Mouse (Mus musculus) B cell, adult 2 months (primary cell): ENCODE measurements at regions not wholly inside any gene's neighbourhood (a gene's known extent, or its start where the extent isn't known, plus 50 kb on each side); places are given as distances from the start of the nearest gene placed in this dataset.

Experiments
- DNase-seq, 2 experiments: peaks; one replicate each; pipeline ENCODE4 v3.0.0; 2022

DNA sequence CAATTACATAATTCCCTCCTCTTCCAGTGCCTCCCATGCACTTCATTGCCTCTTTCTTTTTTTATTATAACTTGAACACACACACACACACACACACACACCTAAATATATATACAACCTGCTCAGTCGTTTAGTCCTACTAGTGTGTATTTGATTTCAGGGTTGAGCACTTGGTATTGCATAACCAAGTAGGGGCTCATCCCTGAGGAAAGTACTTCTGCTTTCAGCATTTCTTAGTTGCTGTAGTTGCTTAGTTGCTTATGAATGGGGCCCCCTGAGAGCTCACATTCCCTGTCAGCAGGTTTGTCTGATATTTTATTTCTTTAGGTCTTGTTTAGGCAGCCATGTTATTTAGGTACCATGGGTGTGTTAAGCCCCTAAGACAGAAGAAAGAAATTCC, 271.3 kb upstream of the Cdyl start:
- DNase-seq: no peak

DNA sequence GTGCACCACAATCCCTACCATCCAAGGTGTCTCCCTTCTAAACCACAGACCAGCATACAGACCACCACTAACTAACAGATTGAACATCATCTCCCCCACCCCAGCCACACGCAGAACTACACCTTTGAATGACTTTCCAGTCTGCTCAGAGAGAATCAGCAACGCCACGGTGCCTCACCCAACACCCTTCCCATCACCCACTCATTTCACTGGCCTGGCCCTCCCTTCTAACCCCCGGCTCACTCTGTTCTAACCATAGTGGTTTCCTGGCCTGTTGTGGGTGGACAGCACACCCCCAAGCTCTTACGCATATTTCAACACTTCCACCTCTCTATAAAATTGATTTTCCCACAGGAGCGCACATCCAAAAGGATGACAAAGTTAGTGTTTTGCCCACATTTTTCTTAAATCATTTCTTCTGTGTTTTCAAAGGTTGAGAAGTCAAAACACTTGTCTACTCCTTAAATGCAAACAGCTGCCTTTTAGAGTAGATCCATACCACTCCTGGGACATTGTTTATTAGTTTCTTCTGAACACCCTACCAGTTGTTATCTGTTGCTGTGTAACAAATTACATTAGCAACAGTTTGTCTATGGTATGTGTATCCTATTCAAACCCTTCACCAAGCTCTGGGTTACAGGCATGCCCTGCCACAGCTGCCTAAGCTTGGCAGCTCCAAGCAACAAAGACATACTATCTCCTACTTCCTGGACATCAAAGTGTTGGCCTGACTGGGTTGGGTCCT, 269.7 kb upstream of the Cdyl start:
- no peak for DNase-seq

DNA sequence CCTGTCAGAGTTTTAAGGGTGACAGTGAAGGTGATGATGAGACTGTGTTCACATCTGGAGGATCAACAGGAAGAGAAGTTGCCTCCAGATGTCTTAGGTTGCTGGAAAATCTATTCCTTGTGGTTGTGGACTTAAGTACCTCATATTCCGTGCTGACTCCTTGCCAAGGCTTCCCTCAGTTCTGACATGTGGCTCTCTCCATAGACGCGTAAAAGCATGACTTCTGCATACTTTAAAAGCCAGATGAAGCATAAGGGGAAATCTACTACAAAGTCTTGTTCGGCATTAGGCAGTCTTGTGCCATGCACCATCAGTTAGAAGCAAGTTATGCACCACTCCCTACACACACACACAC, 269.1 kb upstream of the Cdyl start:
- DNase-seq: no peak

DNA sequence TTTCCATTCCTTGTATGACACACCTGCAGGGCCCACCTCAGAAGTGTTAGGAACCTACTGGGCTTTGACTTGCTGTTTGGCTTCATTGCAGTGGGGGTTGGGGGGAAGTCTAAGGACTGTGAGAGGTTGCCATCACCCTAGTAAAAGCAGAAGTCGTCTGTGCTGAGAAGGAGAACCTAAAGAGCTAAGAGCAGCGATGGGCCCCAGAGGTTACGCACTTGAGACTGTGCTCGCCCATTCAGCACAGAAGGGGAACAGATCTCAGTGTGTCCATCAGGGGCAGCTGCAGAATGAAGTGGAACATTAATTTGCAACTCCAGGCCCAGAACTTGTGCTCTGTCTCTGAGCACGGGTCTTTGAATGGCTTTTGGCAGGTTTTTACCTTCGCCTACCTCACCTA, 267.5 kb upstream of the Cdyl start:
- DNase-seq: no peak

DNA sequence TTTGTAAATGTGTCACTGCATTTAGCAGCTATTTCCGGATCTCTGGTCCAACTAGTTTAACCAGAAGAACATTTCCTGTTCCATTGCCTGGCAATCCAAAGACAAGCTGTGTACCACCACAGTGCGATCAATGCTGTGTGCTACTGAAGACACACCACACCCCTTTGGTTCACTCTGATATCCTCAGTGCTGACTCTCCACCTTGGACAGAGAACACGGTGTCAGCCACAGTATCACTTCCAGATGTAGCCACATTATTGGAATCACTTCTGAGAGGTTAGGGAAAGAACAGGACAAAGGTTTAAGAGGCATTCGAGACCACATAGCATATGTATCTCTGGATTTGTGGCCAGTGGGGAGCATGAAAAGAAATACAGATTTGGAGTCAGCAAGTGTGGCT, 264.4 kb upstream of the Cdyl start:
- no peak for DNase-seq

DNA sequence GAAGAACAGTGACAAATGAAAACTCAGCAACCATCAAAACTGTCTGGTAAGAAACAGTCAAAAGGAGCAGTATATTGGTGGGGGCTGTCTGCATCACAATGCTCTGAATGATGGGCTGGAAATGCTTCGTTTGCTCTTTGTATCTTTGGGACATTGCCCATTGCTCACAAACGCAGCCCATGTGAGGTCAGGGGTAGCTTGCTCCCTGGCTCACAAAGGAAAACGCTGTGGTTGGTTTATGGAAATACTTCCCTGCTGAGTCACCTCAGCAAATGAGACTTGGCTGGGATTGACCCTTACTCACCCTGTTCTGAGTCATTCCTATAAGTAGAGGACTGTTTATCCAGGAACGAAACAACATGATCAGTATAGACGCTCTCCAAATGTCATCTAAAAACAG, 264.0 kb upstream of the Cdyl start:
- no peak for DNase-seq

DNA sequence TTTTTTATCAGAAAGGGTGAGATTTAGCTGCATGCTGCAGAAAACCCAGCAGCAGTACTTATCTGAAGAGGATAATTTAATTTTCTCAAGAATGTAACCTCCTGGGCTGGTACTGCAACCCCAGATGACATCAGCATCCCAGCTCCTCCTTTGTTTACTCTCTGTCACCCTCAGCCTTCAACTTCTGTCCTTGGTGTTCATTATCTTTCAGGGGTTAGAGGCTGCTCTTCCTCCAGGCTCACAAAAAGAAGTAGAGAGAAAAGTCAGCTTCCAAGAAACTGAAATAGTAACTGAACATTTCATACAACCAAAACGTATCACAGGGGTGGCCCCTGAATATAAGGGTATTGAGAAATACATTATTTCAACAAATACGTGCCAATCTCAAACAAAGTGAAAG, 262.5 kb upstream of the Cdyl start:
- DNase-seq: no peak

DNA sequence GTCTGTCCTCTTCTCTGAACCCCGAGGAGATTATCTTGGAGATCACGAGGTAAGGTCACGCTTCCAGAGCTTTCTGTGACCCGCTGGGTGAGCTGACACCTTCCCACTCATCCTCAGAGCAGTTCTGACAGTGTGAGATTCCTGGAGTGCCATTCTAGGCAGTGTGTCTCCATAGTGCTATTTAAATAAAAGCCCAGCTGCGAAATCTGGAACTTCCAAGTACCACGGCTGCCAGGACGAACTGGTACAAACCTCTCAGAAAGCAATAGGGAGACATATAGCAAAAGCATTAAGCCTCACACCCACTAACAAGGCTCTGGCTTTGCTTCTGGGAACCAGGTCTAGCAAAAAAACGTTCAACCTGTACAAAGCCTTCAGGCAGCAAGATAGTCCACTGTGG, 261.4 kb upstream of the Cdyl start:
- no peak for DNase-seq

DNA sequence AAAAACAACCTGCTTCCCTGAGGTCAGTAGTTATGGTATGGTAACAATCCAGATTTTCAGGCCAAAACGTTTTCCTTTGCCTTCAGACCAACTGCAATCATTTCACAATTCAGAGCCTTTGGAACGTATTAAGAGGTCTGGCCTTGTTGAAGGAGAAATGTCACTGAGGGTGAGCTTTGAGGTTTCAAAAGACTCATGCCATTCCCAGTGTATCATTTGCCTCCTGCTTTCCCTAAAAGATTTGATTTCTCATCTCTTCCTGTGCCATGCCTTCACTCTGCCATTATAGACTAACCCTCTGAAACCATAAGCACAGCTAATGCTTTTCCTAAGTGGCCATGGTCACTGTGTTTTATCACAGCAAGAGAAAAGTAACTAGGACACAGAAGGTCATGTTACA, 256.8 kb upstream of the Cdyl start:
- no peak for DNase-seq

DNA sequence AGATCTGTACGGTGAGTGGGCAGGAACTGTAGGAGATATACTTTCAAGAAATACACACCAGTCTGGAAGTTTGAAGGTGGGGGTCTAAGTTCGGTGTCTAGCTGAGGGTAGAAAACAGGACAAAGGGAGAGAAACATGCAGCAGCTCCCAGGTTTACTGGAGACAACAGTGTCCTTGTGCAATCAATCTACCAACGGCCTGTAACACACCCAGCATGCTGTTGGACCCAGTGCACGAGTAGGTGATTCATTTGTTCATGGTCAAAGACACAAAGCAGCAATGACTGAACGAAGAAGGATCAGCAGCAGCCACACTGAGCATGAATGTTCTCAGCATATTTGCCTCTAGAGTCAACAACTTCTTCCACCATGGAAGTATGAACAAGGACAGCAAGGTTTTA, 255.2 kb upstream of the Cdyl start:
- no peak for DNase-seq

DNA sequence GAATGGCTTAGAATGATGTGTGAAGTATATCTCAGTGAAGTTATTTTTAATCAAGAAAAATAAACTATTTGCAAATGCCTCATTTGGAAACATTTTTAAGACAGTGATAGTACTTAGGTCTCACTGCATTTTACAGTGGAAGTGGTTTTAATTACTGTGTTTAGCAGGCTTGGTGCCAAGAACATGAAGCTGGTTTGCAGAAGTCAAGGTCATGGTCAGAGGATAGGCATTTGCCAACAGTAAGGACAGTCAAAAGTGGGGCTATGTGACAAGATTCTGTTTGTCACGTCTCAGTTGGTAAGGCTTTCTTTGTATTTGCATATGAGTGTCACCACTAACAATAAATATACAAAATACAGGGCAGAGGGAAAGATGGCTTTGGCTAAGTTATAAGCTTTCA, 254.2 kb upstream of the Cdyl start:
- DNase-seq: no peak

DNA sequence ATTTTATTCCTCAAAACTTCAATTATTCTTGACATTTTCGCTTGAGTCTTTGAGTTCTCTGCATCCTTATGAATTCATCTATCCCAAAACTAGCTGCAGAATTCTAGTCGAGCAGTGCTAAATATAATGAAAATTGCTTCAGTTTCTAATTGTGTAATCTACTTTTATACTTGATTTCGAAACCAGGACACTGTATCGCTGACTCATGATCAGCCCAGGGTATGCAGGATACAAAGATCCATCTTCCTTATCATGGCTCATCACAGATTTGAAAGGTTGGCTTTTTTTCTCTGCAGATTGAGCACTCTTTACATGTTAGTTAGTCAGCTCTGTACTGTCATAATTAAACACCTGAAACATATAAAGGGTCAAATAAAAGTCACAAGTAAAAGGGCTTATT, 242.1 kb upstream of the Cdyl start:
- no peak for DNase-seq

DNA sequence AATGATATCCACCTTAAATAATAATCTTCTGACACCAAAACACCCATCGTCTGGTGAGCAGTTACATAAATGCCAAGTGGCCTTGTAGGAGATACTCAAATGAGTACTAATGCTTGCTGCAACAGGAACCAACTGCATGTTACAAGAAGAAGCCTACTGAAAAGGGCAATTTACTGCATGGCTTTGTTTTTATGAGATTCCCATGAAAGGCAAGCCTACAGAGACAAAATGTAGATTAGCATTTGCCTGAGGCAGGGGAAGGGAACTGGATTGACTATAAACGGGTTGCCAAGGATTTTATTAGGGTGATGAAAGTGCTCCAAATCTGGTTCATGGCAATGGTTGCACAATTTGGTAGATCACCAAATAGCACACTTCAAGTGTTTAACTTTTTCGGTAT, 239.6 kb upstream of the Cdyl start:
- DNase-seq: no peak

DNA sequence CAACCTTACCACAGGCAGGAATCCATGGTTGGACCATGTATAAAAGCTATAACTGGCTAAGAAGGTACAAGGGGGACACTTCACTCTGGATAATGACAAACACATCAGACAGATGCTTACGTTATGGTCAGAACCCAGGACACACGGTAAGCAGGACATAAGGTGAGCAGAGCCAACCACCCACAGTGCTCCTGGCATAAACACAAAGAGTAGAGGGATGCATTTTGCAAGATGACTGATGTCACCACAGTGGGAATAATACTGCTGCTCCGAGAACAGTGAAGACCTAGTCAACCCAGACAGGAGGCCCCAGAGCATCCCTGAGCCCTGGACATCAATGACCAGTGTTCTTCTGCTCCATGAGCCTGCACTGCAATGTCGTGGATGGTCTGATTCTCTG, 233.6 kb upstream of the Cdyl start:
- no peak for DNase-seq

DNA sequence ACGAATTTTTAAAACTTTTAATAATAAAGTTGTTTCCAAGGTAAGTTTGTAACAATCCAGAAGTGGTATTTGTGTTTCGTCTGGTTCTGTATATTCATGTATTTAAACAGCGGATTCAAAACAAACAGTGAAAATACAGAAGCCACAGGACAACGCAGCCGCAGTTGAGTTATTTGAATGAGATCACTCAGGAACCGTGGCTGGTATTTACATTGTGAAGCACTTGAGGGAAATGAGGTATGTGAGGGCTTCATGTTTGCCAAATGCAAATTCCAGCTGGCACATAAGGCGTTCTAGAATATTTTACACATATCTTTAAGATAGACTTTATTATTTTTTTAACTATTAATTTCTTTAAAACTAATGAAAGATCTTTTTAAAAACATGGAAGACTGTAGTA, 224.5 kb upstream of the Cdyl start:
- DNase-seq: no peak

DNA sequence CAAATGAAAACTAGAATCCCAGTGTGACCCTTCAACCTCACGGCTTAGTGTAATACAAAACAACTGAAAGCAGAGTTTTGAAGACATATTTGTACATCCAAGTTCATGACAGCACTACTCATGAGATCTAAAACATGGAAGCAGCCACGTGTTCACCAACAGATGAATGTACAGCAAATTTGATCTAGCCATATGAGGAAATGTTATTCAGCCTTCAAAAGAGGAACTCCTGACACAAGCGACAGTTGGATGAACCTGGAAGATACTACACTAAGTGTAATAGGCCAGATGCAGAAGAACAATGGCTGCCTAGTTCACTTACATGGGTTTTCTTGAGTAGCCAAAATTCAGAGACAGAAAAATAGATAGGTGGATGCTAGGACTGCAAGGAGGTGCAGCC, 212.0 kb upstream of the Cdyl start:
- DNase-seq: no peak

DNA sequence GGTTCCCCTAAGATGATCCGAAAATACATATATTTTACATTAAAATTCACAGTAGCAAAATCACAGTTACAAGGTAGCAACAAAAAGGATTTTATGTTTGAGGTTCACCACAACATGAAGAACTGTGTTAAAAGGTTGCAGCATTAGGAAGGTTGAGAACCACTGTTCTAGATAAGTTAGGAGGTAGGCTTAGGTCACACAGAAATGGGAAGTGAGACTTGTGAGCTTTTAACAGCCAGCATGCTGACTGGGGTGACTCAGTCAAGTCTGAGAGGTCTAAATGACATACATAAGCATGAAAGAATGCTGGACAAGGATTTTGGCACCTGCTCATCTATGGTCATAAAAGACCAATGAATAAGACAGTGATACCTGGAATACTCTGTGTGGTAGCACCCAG, 207.2 kb upstream of the Cdyl start:
- no peak for DNase-seq

DNA sequence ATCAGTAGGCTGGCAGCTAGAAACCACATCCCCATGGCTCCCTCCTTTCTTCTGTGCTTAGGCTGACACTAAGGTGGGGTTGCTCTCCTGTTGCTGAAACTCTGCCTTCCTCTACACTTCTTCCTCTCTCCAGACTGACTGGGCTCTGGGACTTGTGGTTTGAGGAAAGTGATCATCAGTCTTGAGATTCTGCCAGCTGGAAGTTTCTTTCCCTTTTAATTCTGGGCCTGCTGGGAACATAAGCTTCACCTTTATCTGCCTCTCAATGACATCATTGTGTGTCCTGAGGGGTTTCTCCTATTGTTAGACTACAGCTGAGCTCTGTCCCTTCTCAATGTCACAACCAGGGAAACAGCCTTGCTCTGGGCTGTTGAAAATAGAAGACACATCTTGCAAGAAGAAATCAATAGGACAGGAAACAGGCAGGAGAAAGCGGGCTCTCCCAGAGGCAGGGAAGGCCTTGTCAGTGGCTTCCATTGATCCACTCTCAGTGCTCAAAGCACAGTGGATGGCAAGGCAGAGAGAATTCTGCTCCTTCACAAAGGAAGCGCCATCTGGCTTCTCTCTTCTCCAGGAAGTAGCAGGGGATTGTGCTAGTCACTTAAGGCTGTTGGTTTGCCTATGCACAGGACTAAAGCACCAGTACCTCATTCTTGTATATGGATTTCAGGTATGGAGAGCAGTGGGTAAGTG, 206.3 kb upstream of the Cdyl start:
- DNase-seq: no peak

DNA sequence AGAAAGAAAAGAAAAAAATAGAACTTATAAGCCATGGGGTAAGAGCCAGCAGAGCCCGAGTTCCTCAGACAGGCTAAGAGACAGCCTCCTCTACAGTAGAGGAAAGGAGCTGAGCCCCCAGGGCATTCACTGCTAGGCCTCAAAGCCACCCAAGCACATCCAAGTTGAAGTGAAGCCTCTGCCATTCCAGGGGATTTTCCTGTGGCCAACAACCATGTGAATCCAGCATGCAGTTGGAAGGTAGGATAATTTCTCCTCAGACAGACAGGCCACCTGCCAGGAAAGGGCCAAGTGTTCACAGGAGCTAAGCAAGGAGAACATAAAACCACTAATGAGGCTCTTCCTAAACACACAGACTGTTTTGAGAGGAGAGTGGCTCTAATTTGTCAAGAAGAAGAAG, 199.6 kb upstream of the Cdyl start:
- no peak for DNase-seq

DNA sequence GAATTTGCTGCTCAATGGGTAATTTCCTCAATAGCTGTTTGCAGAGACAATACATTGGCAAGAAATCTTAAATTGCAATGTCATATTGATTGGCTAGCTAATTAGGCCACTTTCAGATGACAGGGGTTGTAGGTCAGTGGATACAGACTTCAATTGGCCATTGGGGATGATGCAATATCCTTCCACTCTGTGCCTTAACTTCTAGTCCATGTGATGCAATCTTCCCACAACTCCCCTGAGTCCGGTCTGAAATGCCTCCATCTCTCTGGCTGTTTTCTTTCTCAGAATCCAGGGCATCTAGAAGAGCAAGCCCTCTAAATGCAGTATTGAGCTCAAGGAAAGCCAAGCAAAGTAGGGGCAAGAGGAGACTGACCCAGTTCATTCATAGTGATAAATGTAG, 196.4 kb upstream of the Cdyl start:
- DNase-seq: no peak

DNA sequence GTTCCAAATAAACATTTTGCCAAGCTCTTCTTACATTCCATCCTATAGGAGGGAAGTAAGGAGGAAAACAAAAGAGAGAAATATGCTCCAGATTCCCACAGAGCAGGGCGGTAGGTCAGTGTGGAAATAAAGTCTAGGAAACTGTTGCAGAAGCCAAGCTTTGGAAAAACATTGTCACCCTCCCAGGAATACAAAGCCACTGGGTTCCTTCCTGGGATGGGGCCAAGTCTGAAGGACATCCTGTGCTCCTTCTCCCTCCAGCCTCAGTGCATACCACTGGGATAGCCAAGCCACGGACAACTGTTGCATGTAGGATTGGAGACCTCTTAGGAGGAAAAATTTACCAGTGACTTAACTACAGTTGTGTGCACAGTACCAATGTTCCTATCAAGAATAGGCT, 195.8 kb upstream of the Cdyl start:
- no peak for DNase-seq

DNA sequence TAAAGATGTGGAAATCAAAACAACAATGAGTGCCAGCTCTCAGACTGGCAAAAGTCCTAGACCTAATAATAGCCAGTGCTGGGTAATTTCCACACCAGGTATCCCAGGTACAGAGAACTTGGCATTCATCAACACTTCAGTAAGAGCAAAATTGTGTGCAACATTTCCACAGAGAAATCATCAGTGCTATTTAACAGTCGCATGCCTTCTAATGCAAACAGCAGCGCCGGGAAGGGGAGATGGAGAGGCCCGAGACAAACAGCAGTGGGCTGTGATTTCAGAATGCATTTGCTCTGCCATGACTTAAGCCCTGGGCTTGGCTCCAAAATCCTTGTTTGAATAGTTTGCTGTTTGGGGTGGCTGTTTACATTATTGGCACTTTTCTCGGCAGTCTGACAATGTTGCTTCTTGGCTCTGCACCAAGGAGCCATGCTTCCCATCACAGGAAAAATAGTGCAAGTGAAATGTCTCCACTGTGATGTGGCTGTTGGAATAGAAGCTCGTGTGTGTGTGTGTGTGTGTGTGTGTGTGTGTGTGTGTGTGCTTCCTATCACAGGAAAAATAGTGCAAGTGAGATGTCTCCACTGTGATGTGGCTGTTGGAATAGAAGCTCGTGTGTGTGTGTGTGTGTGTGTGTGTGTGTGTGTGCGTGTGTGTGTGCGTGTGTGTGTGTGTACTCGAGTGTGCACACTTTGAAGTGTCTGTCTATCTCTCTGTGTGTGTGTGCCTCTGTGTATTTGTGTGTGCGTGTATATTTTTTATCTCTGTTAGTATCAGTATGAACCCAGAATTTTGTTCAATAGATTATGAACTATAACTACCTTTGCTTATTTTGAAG, 190.1 kb upstream of the Cdyl start:
- no peak for DNase-seq

DNA sequence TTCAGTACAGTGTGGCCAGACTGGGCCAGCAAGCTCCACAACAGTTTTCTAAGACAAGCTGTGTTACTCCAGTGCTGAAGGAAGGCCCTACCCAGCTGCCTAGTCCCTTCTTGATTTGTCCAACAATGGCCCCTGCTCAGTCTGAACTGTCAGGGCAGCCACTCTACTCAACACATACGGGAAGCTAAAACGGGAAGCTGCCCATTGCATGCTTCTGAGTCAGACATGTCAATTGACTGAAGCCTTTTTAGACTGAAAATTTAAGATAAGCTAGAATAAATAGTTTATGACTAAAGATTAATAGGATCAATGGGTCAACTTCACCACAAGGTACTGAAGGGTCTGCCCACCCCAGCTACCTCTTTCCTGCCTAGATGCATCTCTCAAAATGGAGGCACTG, 181.4 kb upstream of the Cdyl start:
- DNase-seq: no peak

DNA sequence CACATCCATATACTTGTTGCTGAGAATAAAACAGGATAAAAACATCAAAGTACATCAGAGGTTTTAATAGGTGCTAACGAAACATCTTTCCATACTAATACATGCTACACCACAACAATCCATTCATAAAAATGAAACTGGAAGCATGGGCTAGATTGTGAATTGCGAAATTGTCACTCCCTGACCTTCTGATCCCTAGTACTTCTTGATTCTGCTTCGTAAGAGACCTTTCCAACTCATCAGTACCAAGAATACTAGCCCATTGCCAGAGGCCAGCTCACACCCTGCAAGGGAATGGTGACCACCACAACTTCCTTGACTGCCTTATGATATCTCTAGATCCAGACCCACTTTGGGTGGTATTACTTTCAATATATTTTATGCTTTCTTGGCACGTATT, 177.3 kb upstream of the Cdyl start:
- no peak for DNase-seq
